Mouse (Mus musculus) 3134 (cell line): ENCODE measurements around the gene Bptf.
"Not testable (repeated sequence)": the region's sequence is repeated elsewhere in the genome, so short reads cannot be mapped to it uniquely, and the experiment has no call there.

Experiments
- DNase-seq: peaks from one replicate; pipeline ENCODE4 v3.0.0-alpha.2; 2011; ENCODE audit warnings: low spot score; ENCODE audit not compliant: insufficient read length; ENCODE audit errors: extremely low read depth

The Bptf gene

DNA sequence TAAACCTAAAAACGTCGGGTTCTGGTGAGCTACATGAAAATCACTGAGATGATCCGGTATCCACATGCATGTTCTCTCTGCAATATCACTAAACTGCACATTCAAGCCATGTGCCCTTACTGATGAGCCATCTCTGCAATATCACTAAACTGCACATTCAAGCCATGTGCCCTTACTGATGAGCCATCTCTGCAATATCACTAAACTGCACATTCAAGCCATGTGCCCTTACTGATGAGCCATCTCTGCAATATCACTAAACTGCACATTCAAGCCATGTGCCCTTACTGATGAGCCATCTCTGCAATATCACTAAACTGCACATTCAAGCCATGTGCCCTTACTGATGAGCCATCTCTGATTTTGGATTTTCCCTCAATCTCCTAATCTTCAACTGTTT is 72.3 kb downstream of the Bptf start:
- not testable (repeated sequence) for DNase-seq

GRCm38 (mm10) chr11:107057391-107057790 is 74.5 kb downstream of the Bptf start:
- DNase-seq = no peak

DNA sequence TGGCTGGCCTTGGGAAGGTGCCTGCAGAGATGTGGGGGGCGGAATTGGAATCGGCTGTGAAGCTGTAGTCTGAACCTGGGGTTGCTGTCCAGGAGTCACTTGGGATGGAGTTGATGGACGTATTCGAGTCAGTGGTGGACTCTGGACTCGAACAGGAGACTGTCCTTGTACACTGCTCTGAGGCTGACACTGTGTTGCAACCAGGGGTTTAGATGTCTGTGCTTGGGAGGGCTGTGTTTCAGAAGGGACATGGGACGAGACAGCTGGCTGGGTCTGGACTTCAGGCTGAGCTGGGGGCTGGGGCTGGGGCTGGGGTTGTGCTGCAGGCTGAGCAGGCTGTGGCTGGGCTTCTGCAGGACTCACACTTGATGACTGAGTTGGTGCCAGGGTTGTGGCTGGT is 77.1 kb downstream of the Bptf start:
- no peak for DNase-seq

- DNase-seq = no peak
These were observed 84.9 kb downstream of the Bptf start for GRCm38 (mm10) chr11:107046766-107047620.

DNA sequence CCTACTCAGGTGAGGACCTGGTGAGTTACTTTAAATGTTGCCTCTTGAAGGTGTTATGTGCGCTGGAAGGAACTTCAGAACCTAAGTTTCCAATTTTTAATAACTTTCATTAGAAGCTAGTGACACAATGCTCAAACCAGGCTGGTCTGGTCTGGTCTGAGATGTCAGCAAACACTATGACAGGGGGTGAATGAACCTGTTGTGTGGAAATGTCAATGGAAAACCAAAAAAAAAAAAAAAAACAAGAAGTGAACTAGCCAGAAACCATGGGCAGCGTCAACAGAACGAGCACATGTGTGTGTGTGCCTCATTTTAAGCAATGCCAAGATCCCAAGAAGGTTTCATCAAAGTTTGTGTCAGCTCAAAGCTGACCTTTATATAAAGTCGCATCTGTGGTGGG is 86.4 kb downstream of the Bptf start:
- no peak for DNase-seq

DNA sequence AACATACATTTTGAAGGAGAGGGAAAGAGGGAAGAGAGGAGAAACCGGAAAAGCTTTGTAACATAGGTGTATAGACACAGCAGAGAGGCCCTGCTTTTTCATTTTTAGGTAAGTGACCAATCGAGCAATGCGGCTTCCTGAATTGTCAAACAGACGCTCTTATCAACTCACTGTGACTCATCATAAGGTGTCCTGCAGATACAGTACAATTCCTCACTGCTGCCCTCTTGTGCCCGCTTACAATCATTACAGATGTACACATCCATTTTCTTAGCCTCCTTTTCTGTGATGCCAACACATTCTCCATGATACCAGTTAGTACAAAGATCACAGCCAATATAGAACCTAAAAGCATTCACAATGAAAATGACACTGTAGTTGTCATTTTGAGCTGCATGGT is 87.6 kb downstream of the Bptf start:
- DNase-seq = no peak

GRCm38 (mm10) chr11:107043361-107043760 is 88.6 kb downstream of the Bptf start:
- DNase-seq = no peak

GRCm38 (mm10) chr11:107041396-107041795 is 90.5 kb downstream of the Bptf start:
- DNase-seq = no peak

- no peak for DNase-seq
These were observed 92.5 kb downstream of the Bptf start for GRCm38 (mm10) chr11:107039417-107039816.

- no peak for DNase-seq
These were observed 97.7 kb downstream of the Bptf start for GRCm38 (mm10) chr11:107034085-107034810.

DNA sequence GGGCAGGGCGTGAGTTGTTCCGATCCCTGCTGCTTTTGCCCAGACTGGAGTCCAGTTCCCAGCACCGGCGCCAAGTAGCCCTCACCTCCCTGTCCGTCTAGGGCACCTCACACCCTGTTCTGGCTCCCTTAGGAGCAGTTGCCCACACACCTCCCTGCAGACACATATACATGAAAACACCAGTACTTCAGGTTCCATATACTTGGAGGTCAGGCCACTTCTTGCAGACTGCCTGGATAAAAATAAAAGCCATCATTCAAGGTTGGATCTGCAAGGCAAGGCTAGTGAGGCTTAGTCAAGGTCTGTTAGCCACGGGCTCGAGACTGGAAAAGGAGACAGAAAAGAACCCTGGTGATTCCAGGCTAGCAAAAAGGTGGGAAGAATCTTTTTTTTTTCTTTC is 100.3 kb downstream of the Bptf start:
- DNase-seq = no peak

DNA sequence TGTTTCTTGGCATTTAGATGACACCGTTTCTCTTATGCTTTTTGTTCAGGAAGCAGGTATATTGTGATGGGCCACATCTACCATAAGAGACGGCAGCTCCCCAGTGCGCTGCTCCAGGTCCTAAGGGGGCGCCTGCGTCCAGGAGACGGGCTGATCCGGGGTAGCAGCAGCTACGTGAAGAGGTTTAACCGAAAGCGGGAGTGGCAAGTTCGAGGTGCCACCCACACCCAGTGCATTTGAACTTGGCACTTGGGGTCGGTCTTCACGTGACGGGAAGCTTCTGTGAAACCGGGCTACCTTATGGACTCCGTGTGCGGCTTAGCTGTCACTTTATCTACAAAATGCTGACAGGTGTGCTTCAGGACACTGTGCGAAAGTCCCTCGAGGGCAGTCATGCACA is 102.4 kb downstream of the Bptf start:
- no peak for DNase-seq

DNA sequence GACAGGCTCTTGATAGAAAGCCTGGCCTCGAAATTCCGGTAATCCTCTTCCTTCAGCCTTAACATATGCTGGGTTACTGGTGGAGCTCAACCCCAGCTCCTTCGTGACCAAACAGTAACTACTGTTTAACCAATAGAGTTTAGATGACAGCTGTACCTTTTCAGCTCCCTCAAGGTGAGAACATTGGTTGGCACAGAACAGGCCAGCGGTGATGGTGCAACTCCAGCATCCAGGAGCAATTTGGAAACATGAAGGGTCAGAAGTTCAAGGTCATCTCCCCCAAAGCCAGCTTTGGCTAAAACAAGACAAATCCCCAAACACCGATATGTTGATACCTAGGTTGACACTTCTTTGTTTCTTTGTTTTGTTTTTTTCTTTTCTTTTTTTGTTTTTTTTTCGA is 103.2 kb downstream of the Bptf start:
- no peak for DNase-seq

GRCm38 (mm10) chr11:107028275-107028618 is 103.7 kb downstream of the Bptf start:
- DNase-seq = no peak

DNA sequence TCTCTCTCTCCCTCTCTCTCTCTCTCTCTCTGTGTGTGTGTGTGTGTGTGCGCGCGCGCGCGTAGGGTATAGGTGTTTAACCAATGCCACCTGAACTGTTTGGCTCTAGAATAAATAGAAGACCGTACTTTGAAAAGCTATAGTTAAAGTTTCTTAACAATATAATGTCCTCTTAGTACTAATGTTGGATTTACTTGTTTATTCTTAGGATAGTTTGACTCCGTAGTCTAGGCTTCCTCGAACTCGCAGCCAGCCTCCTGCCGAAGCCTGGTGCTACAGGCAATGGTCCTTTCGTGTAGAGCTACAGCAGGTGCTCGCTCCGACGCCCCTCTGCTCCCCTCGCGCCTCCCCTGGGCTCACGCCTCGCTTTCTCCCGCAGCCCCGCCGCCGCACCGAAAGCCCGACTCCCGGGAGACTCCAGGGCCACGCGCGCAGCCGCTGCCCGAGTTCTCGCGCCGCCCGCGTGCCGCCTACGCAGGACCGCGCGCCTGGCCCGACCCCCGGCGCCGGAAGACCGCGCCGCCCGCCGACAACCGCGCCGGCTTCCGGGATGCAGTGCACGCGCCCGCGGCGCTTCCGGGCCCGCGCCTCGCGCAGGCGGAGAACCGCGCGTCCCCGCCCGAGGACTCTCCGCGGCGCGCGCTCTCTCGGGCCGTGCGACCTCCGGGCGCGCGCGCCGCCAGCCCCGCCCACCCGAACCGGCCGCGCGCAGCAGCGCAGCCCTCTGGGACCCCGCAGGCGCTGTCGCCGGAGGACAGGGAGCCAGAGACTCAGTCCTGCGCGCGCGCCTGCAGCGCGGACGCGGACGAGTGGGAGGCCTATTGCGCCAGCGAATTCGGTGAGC is 104.3 kb downstream of the Bptf start:
- DNase-seq = peak; percentile 85

GRCm38 (mm10) chr11:107026554-107027430 is 105.1 kb downstream of the Bptf start:
- no peak for DNase-seq

- DNase-seq = no peak
These were observed 106.3 kb downstream of the Bptf start, which contains the start of gene 1810010H24Rik for GRCm38 (mm10) chr11:107025411-107026321. Gene 1810010H24Rik, plus strand, starts transcription at chr11:107025681.

GRCm38 (mm10) chr11:107024406-107024805 is 107.5 kb downstream of the Bptf start:
- no peak for DNase-seq

DNA sequence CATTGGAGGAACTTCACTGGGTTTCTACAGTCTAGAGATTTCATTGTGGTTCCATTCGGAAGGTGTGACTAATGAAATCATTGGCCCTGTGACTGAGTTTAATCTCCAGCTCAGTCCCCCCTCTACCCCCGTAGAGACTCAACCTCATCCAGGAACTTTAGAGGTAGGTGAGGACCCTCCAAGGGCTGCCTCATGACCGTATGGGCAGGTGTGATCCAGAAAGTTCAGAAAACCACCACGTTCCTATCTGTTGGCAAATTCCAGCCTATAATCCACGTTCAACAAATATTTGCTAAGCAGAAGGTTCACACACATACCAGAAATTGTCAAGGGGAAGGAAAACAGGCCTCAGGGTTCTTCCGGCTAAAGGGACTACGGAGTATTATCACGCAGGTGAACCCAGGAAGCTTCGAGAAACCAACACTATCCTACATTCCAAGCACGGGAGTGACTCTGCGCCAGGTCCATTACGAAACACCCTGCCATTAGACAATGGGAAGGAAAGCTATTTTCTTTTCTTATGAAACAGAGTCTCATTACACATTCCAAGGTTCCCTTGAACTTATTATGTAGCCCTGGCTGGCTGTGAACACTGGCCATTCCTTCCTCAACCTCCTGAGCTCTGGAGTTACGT is 109.8 kb downstream of the Bptf start:
- no peak for DNase-seq
